Mouse (Mus musculus): Measurements from ENCODE around the gene Pik3cd. TPM values are rescaled to one million over a fixed set of nuclear protein-coding genes. Genes with fewer than 3 reads are reported as not detected.
A peak's percentile ranks its signal among the peaks of the same experiment; 100 is the strongest.

Pik3cd gene
- polyA plus RNA-seq, 1 experiment = 19.3 TPM

- TF ChIP-seq POLR2A (IDR thresholded peaks at IDR 0.05; ENCODE audit: borderline replicate concordance, extremely low read depth, low read depth, low read length) = no peak
- no peak for TF ChIP-seq CTCF (IDR thresholded peaks at IDR 0.05; ENCODE audit: insufficient read depth, low read length)
- WGBS = 12% methylated on average over 4 of the region's 4 CpGs
- H3K4me3 ChIP-seq (replicated peaks; ENCODE audit: extremely low read depth, low read depth, low read length) = peak overlapping the region; percentile 6
- DNase-seq = peak; percentile 18
- H3K4me1 ChIP-seq (ENCODE audit: control insufficient read depth, insufficient read depth, low read length) = peaks cover 11% of the 10 kb centered on the region
Measured at GRCm38 (mm10) chr4:149736581-149736980, 34.2 kb upstream of the Pik3cd start.

- DNase-seq = no peak
- H3K4me3 ChIP-seq (replicated peaks; ENCODE audit: extremely low read depth, low read depth, low read length) = no peak overlapping the region
- peaks cover 11% of the 10 kb centered on the region for H3K4me1 ChIP-seq (ENCODE audit: control insufficient read depth, insufficient read depth, low read length)
- WGBS = 67% methylated on average over 5 of the region's 5 CpGs
- no peak for TF ChIP-seq CTCF (IDR thresholded peaks at IDR 0.05; ENCODE audit: insufficient read depth, low read length)
- no peak for TF ChIP-seq POLR2A (IDR thresholded peaks at IDR 0.05; ENCODE audit: borderline replicate concordance, extremely low read depth, low read depth, low read length)
Measured at GRCm38 (mm10) chr4:149735624-149736250, 33.4 kb upstream of the Pik3cd start.

GRCm38 (mm10) chr4:149734730-149735475 lies 32.5 kb upstream of the Pik3cd start:
- H3K4me3 ChIP-seq (replicated peaks; ENCODE audit: extremely low read depth, low read depth, low read length) = no peak overlapping the region
- H3K4me1 ChIP-seq (ENCODE audit: control insufficient read depth, insufficient read depth, low read length) = peaks cover 11% of the 10 kb centered on the region
- TF ChIP-seq POLR2A (IDR thresholded peaks at IDR 0.05; ENCODE audit: borderline replicate concordance, extremely low read depth, low read depth, low read length) = no peak
- TF ChIP-seq CTCF (IDR thresholded peaks at IDR 0.05; ENCODE audit: insufficient read depth, low read length) = no peak
- no peak for DNase-seq
- 71% methylated on average over 10 of the region's 10 CpGs for WGBS

- no peak overlapping the region for H3K4me3 ChIP-seq (replicated peaks; ENCODE audit: extremely low read depth, low read depth, low read length)
- no peak for TF ChIP-seq POLR2A (IDR thresholded peaks at IDR 0.05; ENCODE audit: borderline replicate concordance, extremely low read depth, low read depth, low read length)
- DNase-seq = no peak
- H3K4me1 ChIP-seq (ENCODE audit: control insufficient read depth, insufficient read depth, low read length) = peaks cover 11% of the 10 kb centered on the region
- 77% methylated on average over 6 of the region's 6 CpGs for WGBS
Measured at GRCm38 (mm10) chr4:149734246-149734645, 31.9 kb upstream of the Pik3cd start.

- no peak for DNase-seq
- 61% methylated on average over 6 of the region's 6 CpGs for WGBS
Measured at GRCm38 (mm10) chr4:149733748-149734147, 31.4 kb upstream of the Pik3cd start.

GRCm38 (mm10) chr4:149732800-149733199 lies 30.4 kb upstream of the Pik3cd start:
- DNase-seq = no peak
- TF ChIP-seq CTCF (IDR thresholded peaks at IDR 0.05; ENCODE audit: insufficient read depth, low read length) (no peak), POLR2A (IDR thresholded peaks at IDR 0.05; ENCODE audit: borderline replicate concordance, extremely low read depth, low read depth, low read length) (no peak)
- WGBS = 39% methylated on average over 10 of the region's 10 CpGs
- H3K4me1 ChIP-seq (ENCODE audit: control insufficient read depth, insufficient read depth, low read length) = peaks cover 11% of the 10 kb centered on the region
- no peak overlapping the region for H3K4me3 ChIP-seq (replicated peaks; ENCODE audit: extremely low read depth, low read depth, low read length)

More at GRCm38 (mm10) chr4:149733748-149734147, 31.4 kb upstream of the Pik3cd start:
- no peak for TF ChIP-seq CTCF (IDR thresholded peaks at IDR 0.05; ENCODE audit: insufficient read depth, low read length)
- TF ChIP-seq POLR2A (IDR thresholded peaks at IDR 0.05; ENCODE audit: borderline replicate concordance, extremely low read depth, low read depth, low read length) = no peak
- peaks cover 11% of the 10 kb centered on the region for H3K4me1 ChIP-seq (ENCODE audit: control insufficient read depth, insufficient read depth, low read length)
- no peak overlapping the region for H3K4me3 ChIP-seq (replicated peaks; ENCODE audit: extremely low read depth, low read depth, low read length)

GRCm38 (mm10) chr4:149732313-149732712 lies 29.9 kb upstream of the Pik3cd start:
- DNase-seq = no peak
- H3K4me1 ChIP-seq (ENCODE audit: control insufficient read depth, insufficient read depth, low read length) = peaks cover 10% of the 10 kb centered on the region
- 75% methylated on average over 3 of the region's 3 CpGs for WGBS
- no peak for TF ChIP-seq POLR2A (IDR thresholded peaks at IDR 0.05; ENCODE audit: borderline replicate concordance, extremely low read depth, low read depth, low read length)
- TF ChIP-seq CTCF (IDR thresholded peaks at IDR 0.05; ENCODE audit: insufficient read depth, low read length) = no peak
- no peak overlapping the region for H3K4me3 ChIP-seq (replicated peaks; ENCODE audit: extremely low read depth, low read depth, low read length)

GRCm38 (mm10) chr4:149730827-149731226 lies 28.5 kb upstream of the Pik3cd start:
- 47% methylated on average over 7 of the region's 7 CpGs for WGBS

GRCm38 (mm10) chr4:149728810-149729209 lies 26.4 kb upstream of the Pik3cd start:
- 51% methylated on average over 8 of the region's 8 CpGs for WGBS
- TF ChIP-seq POLR2A (IDR thresholded peaks at IDR 0.05; ENCODE audit: borderline replicate concordance, extremely low read depth, low read depth, low read length) (peak; percentile 52; the same call in 1 of the 2 replicates), CTCF (IDR thresholded peaks at IDR 0.05; ENCODE audit: insufficient read depth, low read length) (no peak)
- peak overlapping the region; percentile 37 for H3K4me3 ChIP-seq (replicated peaks; ENCODE audit: extremely low read depth, low read depth, low read length)
- DNase-seq = no peak
- no peaks in the 10 kb centered on the region for H3K4me1 ChIP-seq (ENCODE audit: control insufficient read depth, insufficient read depth, low read length)

More at GRCm38 (mm10) chr4:149730827-149731226, 28.5 kb upstream of the Pik3cd start:
- Histone ChIP-seq H3K4me1 (ENCODE audit: control insufficient read depth, insufficient read depth, low read length) (no peaks in the 10 kb centered on the region; the same call in 1 of the 2 replicates), H3K4me3 (replicated peaks; ENCODE audit: extremely low read depth, low read depth, low read length) (no peak overlapping the region)
- no peak for DNase-seq
- TF ChIP-seq POLR2A (IDR thresholded peaks at IDR 0.05; ENCODE audit: borderline replicate concordance, extremely low read depth, low read depth, low read length) = no peak
- no peak for TF ChIP-seq CTCF (IDR thresholded peaks at IDR 0.05; ENCODE audit: insufficient read depth, low read length)

GRCm38 (mm10) chr4:149727636-149728035 lies 25.3 kb upstream of the Pik3cd start:
- DNase-seq = no peak

More at GRCm38 (mm10) chr4:149727636-149728035, 25.3 kb upstream of the Pik3cd start:
- 96% methylated on average over 5 of the region's 5 CpGs for WGBS
- Histone ChIP-seq H3K4me1 (ENCODE audit: control insufficient read depth, insufficient read depth, low read length) (no peaks in the 10 kb centered on the region), H3K4me3 (replicated peaks; ENCODE audit: extremely low read depth, low read depth, low read length) (no peak overlapping the region)
- no peak for TF ChIP-seq POLR2A (IDR thresholded peaks at IDR 0.05; ENCODE audit: borderline replicate concordance, extremely low read depth, low read depth, low read length)
- no peak for TF ChIP-seq CTCF (IDR thresholded peaks at IDR 0.05; ENCODE audit: insufficient read depth, low read length)

Data from lung, adult 2 months (tissue).